In the genomic region with DNA sequence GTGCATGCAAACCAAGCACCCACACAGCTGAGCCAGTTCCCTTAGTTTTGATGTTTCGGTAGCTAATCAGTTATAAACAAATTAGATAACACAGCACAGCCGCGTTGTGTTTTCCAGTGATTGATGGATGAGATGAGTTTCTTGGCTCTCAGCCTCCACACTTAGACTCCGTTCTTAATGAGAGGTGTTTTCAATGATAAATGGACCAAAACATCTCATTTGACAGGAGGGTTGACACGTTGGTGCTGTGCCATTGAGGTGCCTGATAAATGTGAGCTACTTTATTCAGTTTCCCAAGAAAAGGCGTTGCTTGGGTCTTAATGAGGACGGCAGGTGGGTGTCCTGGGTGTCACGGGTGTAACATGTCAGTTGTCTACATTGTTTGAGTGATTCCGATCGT, we compare ENCODE assay signal across 16 mouse cellular contexts.
DNase-seq lines count a peak whose midpoint lies in the region; ATAC-seq and TF ChIP-seq lines count a peak whose summit lies in the region.
"Had no signal": no experiment of that assay in that cellular context is flagged by ENCODE, and none has a peak within 500 bp of the region (broad histone marks: within the 10 kb centered on the region; RNA-seq: fewer than 3 reads in every experiment).

No protein-coding gene starts in this region.

- no peak overlapping the region for H3K4me2 ChIP-seq in forebrain, embryonic 14.5 days (ENCODE audit: low read length)
- H3K4me2 ChIP-seq in midbrain, postnatal 0 days (ENCODE audit: low read depth, low read length, poor library complexity, severe bottlenecking): no peak overlapping the region
- no peak overlapping the region for H3K4me2 ChIP-seq in hindbrain, embryonic 15.5 days
- H3K4me2 ChIP-seq: heart, embryonic 12.5 days had no signal

- H3K27me3 ChIP-seq in forebrain, embryonic 14.5 days (replicated peaks; ENCODE audit: control insufficient read depth, insufficient read depth, low read length): no peaks in the 10 kb centered on the region
- no peaks in the 10 kb centered on the region for H3K27me3 ChIP-seq in forebrain, embryonic 10.5 days (ENCODE audit: poor library complexity, severe bottlenecking)
- no peaks in the 10 kb centered on the region for H3K27me3 ChIP-seq in midbrain, postnatal 0 days (ENCODE audit: insufficient read depth, low read length)
- H3K27me3 ChIP-seq in midbrain, embryonic 10.5 days (ENCODE audit: low read depth, poor library complexity, severe bottlenecking): no peaks in the 10 kb centered on the region
- H3K27me3 ChIP-seq in hindbrain, embryonic 15.5 days: no peaks in the 10 kb centered on the region
- H3K27me3 ChIP-seq: heart, embryonic 12.5 days had no signal

- H3K9me3 ChIP-seq in forebrain, embryonic 14.5 days (replicated peaks; ENCODE audit: control insufficient read depth, low read length): no peaks in the 10 kb centered on the region
- peaks cover 6% of the 10 kb centered on the region; the same call in 1 of the 2 replicates for H3K9me3 ChIP-seq in forebrain, embryonic 10.5 days
- no peaks in the 10 kb centered on the region for H3K9me3 ChIP-seq in midbrain, postnatal 0 days (ENCODE audit: low read length)
- 0 out of 2 replicates have a peak, but pooled peaks cover 3% of the 10 kb centered on the region for H3K9me3 ChIP-seq in midbrain, embryonic 10.5 days (replicated peaks)
- no peaks in the 10 kb centered on the region for H3K9me3 ChIP-seq in hindbrain, embryonic 15.5 days
- H3K9me3 ChIP-seq: embryonic facial prominence, embryonic 10.5 days had no signal

- H3K9ac ChIP-seq in forebrain, embryonic 14.5 days (ENCODE audit: low read length): no peak overlapping the region
- no peak overlapping the region for H3K9ac ChIP-seq in midbrain, postnatal 0 days (replicated peaks; ENCODE audit: low read length, poor library complexity, severe bottlenecking)
- no peak overlapping the region for H3K9ac ChIP-seq in hindbrain, embryonic 15.5 days
- H3K9ac ChIP-seq: heart, embryonic 12.5 days had no signal

- H3K27ac ChIP-seq in forebrain, embryonic 14.5 days (ENCODE audit: low read depth, low read length): no peak overlapping the region
- no peak overlapping the region for H3K27ac ChIP-seq in forebrain, embryonic 10.5 days
- H3K27ac ChIP-seq in midbrain, postnatal 0 days (ENCODE audit: low read depth, low read length): no peak overlapping the region
- no peak overlapping the region for H3K27ac ChIP-seq in midbrain, embryonic 10.5 days (replicated peaks)
- H3K27ac ChIP-seq in hindbrain, embryonic 15.5 days (replicated peaks): no peak overlapping the region
- H3K27ac ChIP-seq: embryonic facial prominence, embryonic 10.5 days had no signal

- H3K4me3 ChIP-seq in forebrain, embryonic 14.5 days (ENCODE audit: low read depth, low read length): no peak overlapping the region
- no peak overlapping the region for H3K4me3 ChIP-seq in forebrain, embryonic 10.5 days
- no peak overlapping the region for H3K4me3 ChIP-seq in midbrain, postnatal 0 days (ENCODE audit: low read depth, low read length)
- H3K4me3 ChIP-seq in midbrain, embryonic 10.5 days: no peak overlapping the region
- no peak overlapping the region for H3K4me3 ChIP-seq in hindbrain, embryonic 15.5 days
- H3K4me3 ChIP-seq: embryonic facial prominence, embryonic 10.5 days; heart, embryonic 12.5 days had no signal

- peak; percentile 25; the same call in 1 of the 2 replicates for ATAC-seq in forebrain, embryonic 14.5 days
- ATAC-seq in midbrain, postnatal 0 days (ENCODE audit: low FRiP score): no peak
- ATAC-seq in hindbrain, embryonic 15.5 days (ENCODE audit: low FRiP score, low read depth): peak; percentile 40; the same call in 1 of the 2 replicates
- ATAC-seq: intestine, embryonic 16.5 days had no signal

- H3K36me3 ChIP-seq in forebrain, embryonic 14.5 days (ENCODE audit: control insufficient read depth, insufficient read depth, low read length): no peaks in the 10 kb centered on the region
- H3K36me3 ChIP-seq in forebrain, embryonic 10.5 days (replicated peaks): no peaks in the 10 kb centered on the region
- H3K36me3 ChIP-seq in midbrain, postnatal 0 days (ENCODE audit: insufficient read depth, low read length): no peaks in the 10 kb centered on the region
- H3K36me3 ChIP-seq in midbrain, embryonic 10.5 days: no peaks in the 10 kb centered on the region
- H3K36me3 ChIP-seq in hindbrain, embryonic 15.5 days: no peaks in the 10 kb centered on the region
- H3K36me3 ChIP-seq: embryonic facial prominence, embryonic 10.5 days; heart, embryonic 12.5 days had no signal

- WGBS in forebrain, embryonic 14.5 days: 39% methylated on average over 10 of the region's 10 CpGs
- 85% methylated on average over 10 of the region's 10 CpGs for WGBS in forebrain, embryonic 10.5 days
- WGBS in midbrain, postnatal 0 days: 75% methylated on average over 10 of the region's 10 CpGs
- 89% methylated on average over 10 of the region's 10 CpGs for WGBS in midbrain, embryonic 10.5 days
- WGBS in hindbrain, embryonic 15.5 days: 51% methylated on average over 10 of the region's 10 CpGs

- no peak for TF ChIP-seq CTCF in midbrain, postnatal 0 days (IDR thresholded peaks at IDR 0.05)

- peaks cover 9% of the 10 kb centered on the region; the same call in 1 of the 2 replicates for H3K4me1 ChIP-seq in forebrain, embryonic 14.5 days (ENCODE audit: control insufficient read depth, insufficient read depth, low read length)
- no peaks in the 10 kb centered on the region for H3K4me1 ChIP-seq in forebrain, embryonic 10.5 days
- no peaks in the 10 kb centered on the region for H3K4me1 ChIP-seq in midbrain, postnatal 0 days (ENCODE audit: insufficient read depth, low read length)
- no peaks in the 10 kb centered on the region for H3K4me1 ChIP-seq in midbrain, embryonic 10.5 days
- no peaks in the 10 kb centered on the region for H3K4me1 ChIP-seq in hindbrain, embryonic 15.5 days (replicated peaks)
- H3K4me1 ChIP-seq: embryonic facial prominence, embryonic 10.5 days; heart, embryonic 12.5 days had no signal

- peak; percentile 52 for DNase-seq in forebrain, embryonic 14.5 days (ENCODE audit: low spot score)
- DNase-seq in forebrain, embryonic 10.5 days (ENCODE audit: extremely low spot score, low spot score): no peak
- peak; percentile 47 for DNase-seq in midbrain, postnatal 0 days (ENCODE audit: low spot score)
- DNase-seq in midbrain, embryonic 10.5 days (ENCODE audit: low spot score): no peak
- DNase-seq in adrenal gland, adult 8-10 months: no peak
- DNase-seq in thymus, postnatal 36 days: no peak
- DNase-seq: adrenal gland, postnatal 14 days; cerebellum, adult 18-20 months; cerebellum, adult 9-11 months; cerebellum, postnatal 36 days; gastrocnemius, postnatal 14 days; kidney, adult 8-10 months had no signal

Comparison
In these comparisons a context has a peak if more than half of its experiments do, and no peak if none do; other contexts are left out.
1. DNase-seq: peak in forebrain, embryonic 14.5 days (single experiment) and midbrain, postnatal 0 days (single experiment); none in forebrain, embryonic 10.5 days (single experiment), midbrain, embryonic 10.5 days (single experiment), adrenal gland, adult 8-10 months (single experiment) and thymus, postnatal 36 days (0 of 2).